Mouse (Mus musculus) gastrocnemius, postnatal 25 days (tissue): ENCODE results near the gene Pla2g4f. TPM values are rescaled to one million over a fixed set of nuclear protein-coding genes. Genes with fewer than 3 reads are reported as not detected.

Source experiments
- DNase-seq: peaks from one replicate; pipeline ENCODE4 v3.0.0; 2022
- long read RNA-seq, 2 experiments: library from polyadenylated mRNA; stranded (forward); transcript quantifications; one replicate each; pipeline ENCODE4 v2.0.0; 2021
- total RNA-seq, 2 experiments: library from RNA; stranded (reverse); gene quantifications; 1 replicate in 1 of 2; 2 replicates in 1 of 2; pipeline ENCODE4 v1.2.3; 2021

The Pla2g4f gene
- not detected for total RNA-seq
- long read RNA-seq, experiment 1 = 0 reads
- long read RNA-seq, experiment 2 = 0 reads

DNA sequence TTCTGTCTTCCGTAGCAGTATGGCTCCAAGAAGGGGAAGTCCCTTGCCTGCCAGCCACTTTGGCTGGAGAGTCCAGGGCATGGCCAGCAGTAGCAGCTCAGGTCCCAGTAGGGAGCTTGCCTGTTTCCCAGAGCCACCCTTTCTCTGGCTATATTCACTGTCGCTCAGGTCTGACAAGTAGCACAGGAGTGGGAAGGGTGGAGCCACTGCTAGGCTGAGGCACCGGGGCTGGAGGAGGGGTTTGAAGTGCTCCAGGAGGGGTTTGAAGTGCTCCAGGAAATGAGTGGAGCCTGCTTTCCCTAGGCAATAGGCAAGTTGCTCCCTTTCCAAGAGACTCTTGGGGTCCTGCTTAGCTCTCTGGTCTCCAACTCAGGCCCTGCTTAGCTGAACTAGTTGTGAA is at the start of gene Pla2g4f:
Pla2g4f (minus strand) TSS at position 190 of the 400 bp plus-strand sequence.
- no peak for DNase-seq

DNA sequence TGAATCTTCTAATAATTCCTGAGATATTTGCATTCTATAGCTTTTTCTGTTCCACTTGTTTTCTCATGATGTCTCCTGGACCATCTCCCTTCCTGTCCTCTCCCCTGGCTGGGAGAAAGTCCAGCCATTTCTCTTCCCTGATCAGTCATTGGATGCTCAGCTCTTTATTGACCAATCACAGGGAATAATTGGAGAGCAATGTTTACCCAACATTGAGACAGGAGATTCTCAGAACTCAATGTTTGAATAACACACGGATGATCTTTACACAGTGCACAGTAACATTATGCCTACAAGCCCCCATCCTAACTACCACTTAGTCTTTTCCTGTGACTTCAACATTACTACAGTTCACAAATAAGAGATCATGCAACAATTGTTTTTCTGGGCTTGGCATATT is 46.5 kb upstream of the Pla2g4f start:
- DNase-seq = no peak

DNA sequence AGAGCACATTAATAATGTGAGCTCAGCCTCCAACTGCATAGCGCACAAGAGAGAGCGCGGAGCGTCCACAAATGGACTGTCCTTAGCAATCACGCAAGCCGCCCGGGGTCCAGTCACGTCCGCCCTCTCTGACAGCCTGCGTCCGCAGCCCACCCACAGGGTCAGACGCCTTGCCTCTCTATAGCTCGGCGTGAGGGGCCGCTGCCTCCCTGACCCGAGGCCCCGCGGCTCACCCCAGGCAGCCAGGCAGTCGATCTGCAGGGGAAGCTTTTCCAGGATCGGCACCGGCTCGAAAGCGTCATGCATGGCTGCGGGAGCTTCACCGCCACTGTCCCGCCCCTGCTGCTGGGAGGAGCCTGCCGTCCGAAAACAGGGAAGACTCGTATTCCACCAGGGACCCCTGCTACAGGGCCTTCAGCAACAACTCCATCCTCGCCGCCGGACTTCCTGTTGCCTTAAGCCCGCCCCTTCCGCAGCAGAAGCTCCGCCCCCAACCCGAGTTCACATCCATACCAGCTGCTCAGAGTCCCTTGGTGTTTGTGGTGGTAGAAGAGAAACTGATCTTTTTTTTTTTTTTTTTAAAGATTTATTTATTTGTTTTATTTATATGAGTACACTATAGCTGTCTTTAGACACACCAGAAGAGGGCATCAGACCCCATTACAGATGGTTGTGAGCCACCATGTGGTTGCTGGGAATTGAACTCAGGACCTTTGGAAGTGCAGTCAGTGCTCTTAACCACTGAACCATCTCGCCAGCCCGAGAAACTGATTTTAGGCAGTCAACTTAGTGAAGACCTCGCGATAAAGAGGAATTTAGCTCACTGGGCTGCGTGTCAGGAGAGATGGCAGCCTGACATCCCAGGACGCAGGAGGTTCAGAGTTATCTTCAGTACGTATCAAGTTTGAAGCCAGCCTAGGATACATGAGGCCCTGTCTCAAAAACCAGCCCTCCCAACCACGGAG is 39.0 kb upstream of the Pla2g4f start, which contains the start of gene Vps39:
Vps39 (minus strand) TSS at position 456 of the 965 bp plus-strand sequence.
- DNase-seq = peak; percentile 84

DNA sequence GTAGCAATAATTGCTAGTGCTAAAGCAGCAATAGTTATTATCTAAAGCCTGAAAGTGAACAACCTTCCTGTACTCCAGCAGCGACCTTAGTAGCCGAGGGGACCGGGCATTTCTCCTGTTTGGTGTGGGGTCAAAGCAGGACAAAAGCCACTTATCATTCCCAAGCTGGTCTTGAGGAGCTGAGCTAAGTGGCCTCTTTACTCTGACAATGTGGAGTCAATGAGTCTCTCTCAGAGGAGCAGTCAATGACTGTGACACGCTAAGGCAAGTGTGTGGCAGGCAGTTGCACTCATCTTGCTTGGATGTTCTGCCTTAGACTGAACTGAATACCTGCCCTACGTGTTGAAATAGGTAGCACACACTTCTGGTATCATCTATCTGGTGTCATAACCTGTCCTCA is 37.4 kb upstream of the Pla2g4f start:
- no peak for DNase-seq

DNA sequence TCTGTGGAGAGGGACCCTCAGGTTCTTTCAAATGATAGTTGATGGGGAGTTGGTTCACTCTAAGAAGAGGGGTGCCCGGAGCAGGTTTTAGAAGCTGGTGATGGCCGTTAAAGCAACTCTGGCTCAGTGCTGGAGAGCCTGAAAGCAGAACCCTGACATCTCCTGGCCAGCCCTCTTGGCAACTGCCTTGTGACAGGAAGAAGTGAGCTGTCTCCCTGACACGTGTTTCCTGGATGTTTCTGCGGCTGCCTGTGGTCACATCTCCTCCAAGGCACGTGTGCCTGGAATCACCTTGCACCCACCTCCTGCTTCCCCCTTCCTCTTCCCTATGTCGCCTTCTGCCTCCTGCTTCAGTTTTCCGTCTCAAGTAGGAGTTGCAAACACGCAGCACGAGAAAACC is 34.2 kb upstream of the Pla2g4f start:
- DNase-seq = no peak

DNA sequence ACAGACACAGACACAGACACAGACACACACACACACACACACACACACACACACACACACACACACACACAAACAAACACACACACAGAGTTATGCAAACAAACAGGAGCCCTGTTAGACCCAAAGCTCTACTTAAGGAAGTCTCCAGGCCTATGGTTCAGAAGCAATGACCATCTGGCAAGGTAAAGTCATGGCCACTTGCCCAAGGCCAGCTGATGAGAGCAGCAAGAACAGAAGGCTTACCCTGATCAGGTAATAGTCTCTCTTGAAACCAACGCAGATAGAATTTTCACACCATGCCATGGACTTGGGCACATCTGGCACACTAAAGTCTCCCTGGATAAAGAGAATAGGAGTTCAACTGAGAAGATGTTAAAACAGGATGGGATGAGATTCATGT is 27.8 kb upstream of the Pla2g4f start:
- no peak for DNase-seq

DNA sequence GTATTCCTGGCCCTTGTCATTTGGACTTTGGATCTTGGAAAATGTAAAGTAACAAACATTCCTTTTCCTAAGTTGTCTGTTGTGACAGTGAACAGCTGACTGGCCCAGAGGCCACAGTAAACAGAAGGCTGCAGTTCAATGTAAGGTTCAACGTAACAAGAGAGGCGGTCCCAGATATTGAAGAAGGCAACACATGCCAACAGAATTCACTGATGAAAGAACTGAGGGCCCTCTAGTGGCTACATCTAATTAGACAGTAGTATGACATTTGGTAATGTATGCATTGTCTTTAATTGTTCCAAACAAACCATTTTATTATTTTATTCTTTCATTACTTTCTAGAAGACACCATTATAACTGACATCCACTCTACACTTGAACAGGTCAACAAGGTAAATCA is 23.9 kb upstream of the Pla2g4f start:
- no peak for DNase-seq

DNA sequence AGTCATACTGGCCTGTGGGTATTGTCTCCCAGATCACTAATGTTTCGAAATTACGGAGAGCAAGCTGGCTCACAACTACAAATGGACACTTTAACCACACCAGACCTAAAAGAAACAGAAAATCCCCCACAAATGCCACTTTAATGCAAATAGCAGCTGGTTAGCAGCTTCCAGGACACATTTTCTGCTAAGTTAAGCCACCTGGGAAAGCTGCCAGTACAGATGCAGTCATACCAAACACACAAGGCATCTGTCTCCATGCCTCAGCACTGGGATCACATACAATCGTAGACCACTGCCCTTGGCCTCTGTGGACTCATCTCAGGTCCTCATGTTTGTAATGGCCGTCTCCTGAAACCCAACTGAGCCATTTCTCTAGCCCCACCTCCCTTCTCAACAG is 17.6 kb upstream of the Pla2g4f start:
- DNase-seq = no peak

DNA sequence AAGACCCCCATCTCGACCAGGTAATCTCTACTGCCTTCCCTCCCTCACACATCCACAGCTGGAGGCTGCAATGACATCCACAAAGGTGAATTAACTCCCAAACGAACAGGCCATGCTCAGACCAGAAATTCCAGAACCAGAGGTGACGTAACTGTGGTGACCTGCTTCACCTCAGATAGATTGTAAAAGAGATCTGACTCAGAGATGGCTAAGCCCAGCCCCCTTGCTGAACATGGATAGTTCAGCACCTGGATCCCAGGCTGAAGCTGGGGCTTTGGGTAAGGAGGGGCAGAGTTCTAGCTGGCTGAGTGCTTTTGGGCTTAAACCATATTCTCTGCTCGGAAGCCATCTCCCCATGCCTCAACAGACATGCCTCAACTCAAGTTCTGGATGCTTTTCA is 1.1 kb upstream of the Pla2g4f start:
- no peak for DNase-seq

DNA sequence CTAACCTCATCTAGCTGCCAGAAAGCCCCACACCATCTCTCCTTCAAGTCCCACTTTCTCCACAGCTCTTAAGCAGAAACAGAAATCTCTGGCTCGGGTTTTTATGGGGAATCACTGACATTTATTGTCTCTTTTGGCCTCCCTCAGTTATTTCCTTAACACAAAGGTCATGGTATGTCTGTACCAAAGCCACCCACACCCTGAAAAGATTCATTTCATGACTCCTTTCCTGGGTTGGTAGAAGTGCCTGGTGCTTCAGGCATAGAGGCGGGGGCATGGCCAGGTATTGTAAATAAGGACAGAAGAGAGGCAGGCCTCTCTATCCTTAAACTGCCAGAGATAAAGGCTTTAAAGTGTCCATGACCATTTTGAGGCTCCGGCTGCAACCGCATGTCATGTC is 522 bp upstream of the Pla2g4f start:
- DNase-seq = no peak

DNA sequence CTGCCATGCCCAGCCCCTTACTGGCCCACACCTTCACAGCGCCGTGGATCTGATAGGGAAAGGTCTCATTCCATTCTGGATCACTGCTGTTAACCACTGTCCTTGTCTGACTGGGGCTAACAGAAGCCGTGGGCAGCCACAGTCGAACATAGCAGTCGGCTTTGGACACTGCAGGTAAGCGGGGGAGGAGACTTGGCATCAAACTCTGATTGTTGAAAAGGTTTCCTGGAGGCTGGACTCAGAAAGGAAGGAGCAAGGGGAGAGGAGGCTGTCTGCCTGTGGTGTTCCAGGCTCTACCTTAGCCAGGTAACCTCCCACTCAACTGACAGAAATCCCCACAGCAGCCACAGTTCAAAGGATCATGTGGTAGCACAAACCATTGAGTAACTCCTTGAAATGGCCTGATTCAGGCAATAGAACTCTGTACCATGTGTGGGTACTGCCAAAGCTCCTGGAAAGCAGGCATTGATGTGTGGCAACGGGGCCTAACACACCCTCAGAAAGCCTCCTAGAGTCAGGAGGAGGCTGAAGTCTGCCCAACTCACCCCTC is 1.6 kb downstream of the Pla2g4f start:
- DNase-seq = no peak

DNA sequence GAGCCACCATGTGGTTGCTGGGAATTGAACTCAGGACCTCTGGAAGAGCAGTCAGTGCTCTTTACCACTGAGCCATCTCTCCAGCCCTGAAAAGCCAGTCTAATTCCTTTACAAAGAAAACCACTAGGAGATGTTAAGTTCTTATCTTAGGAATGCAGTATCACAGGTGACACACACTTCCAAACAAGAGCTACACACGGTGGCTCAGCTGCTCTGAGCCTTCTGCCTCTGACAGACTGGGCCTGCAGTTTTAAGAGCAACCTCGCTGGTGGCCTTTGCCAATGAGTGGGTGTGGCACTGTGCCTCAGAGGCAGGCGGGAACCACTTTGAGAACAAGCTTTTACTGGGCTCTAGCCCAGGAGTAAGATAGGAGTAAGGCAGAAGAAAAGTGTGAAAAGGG is 9.9 kb downstream of the Pla2g4f start:
- no peak for DNase-seq

DNA sequence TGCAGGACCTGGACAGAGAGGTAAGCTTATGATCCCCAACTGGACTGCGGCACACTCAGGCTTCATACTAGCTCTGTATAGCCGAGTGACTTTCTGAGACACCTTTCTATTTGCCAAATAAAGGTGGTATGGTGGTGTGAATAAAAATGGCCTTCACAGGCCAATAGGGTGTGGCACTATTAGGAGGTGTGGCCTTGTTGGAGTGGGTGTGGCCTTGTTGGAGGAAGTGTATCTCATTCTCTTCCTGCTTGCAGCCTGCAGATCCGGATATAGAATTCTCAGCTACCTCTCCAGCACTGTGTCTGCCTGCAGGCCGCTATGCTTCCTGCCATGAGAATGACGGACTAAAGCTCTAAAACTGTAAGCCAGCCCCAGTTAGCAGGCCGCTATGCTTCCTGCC is 12.9 kb downstream of the Pla2g4f start:
- no peak for DNase-seq

DNA sequence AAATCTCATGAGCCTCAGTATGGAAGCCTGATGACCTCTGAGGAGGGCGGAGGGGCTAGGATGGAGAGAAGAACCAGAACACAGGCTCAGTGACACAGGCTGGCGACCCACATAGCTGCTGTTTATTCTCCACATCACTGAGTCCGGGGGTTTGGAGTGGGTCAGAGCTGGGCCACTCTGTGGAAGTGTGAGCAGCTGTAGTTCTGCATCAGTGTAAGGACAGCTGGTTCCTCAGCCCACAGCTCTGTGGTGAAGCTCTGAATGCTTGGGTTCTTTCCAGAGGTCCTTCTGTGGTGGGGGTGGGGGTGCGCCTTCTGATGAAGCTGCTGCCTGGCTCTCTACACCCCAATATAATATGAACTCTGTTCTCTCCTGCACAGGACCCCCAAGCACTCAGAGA is 14.1 kb downstream of the Pla2g4f start:
- no peak for DNase-seq

DNA sequence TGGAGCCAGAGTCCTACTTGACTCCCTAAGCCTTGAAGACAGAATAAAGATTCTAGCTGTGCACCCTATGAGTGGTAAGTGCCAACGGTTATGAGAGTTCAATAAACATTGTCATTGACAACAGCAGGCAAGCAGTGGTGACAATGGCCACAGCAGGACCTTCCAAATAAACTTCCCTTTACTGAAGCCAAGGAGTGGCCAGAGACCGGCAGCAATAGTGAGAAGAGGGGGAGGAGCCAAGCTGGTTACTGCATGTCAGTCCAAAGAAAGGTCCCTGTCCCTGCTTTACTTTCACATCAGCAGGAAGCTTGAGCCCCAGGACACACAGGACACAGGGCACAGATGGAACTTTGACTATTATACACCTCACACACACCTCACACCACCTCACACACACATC is 17.8 kb downstream of the Pla2g4f start:
- DNase-seq = no peak

DNA sequence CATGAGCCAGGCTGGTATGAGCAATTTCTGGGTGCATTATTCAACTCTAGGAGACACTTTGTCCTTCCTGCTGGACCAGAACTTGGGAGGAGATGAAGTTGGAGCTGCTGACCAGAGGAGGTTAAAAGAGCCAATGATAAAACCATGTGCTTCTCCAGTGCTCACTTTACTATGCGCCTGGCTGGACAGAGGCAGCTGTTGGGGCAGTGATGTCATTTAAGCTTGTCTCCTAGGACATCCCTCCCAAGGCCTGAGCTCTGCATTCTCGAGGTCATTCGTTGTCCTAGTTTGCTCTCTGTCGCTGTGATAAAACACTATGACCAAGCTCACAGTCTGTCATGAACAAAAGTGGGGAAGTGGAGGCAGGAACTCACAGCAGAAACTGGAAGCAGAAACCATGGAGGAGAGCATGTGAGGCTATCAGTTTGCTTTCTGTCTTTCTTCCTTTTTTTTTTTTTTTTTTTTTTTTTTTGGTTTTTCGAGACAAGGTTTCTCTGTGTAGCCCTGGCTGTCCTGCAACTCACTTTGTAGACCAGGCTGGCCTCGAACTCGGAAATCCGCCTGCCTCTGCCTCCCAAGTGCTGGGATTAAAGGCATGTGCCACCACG is 22.4 kb downstream of the Pla2g4f start:
- DNase-seq = no peak

DNA sequence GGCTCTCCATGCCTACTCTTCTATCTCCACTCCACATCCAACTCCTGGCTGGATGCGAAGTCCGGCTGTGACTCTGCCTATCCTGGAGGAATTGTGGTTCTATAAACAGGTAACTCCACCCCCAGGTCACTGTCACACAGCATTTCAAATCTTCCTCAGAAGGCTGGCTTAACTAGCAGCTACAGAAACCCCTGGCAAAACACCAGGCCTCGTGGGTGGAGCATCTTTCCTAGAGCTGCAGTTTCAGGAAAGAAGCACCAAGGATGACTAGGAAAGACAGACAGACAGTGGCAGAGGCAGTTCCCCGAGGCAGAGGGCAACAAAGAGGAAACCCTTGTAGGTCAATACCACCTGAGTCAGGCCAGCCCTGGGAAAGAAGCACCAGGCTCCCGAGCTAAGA is 25.0 kb downstream of the Pla2g4f start, which contains the start of gene Pla2g4d:
Pla2g4d (minus strand) TSS at position 203 of the 400 bp plus-strand sequence.
- no peak for DNase-seq

DNA sequence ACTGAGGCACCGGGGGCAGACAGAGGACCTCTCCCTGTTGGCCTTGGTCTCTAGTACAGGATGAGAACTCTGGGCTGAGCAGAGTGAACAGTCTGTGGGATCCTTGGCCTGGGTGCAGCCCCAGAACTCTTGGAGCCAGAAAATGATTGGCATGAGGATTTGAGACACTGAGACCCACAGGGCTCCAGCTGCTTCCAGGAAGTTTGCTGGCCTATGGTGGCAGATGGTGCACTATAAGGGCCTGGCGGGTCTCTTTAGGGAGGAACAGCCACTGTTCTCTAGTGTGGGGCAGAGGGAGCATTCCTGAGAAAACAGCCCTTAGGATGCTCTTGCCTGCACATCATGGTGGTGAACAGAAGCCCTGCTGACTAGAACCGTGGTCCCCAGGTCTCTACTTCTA is 25.6 kb downstream of the Pla2g4f start:
- DNase-seq = no peak

DNA sequence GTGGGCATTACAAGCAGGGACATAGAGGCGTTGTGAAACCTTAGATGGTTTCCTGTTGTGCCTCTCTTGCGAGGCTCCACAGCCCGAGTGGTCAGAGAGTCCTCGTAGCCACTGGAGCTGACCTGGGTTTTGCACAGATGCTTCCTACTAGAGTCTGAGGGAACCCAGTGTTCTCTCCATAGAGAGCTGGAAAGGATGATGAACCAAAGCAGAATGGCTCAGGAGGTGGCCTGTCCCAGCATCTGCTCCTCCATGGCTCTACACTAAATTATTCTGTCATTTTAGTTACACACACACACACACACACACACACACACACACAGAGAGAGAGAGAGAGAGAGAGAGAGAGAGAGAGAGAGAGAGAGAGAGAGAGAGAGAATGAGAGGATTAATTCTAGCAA is 28.3 kb downstream of the Pla2g4f start:
- DNase-seq = no peak

DNA sequence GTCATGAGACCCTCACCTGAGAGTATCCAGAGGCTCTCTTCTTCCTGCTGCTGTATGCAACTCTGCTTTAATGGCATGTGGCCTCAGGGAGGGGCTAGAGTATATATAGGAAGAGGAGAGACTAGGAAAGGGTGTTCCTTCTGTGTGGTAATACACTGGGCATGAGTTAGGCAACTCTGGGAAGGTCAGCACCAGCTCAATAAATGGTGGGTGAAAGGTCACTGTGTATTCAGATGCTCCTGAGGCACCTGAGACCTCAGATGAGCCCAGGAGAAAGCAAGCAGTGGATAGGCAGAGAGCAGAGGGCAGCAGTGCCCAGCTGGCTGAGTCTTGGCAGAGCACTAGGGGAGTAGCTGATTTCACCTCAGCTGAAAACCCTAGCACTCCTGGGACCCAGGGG is 29.3 kb downstream of the Pla2g4f start:
- DNase-seq = no peak

DNA sequence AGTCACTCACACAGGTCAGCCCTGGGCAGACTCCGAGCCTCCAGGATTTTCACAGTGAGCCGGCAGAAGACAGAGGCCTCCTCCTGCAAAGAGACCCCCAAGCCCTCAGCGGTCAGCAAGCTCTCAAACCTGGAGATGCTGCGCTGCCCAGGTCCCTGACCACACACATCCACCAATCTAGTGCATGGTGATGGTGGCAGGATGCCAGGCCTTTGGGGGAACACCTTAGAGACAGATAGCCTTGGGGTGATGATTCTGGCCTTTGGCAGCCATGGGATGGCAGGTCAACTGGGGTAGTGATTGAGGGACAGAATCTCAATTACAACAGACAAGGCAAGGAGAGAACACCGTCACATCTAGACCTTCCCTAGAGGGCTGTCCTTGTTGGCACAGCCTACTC is 29.9 kb downstream of the Pla2g4f start:
- DNase-seq = no peak

DNA sequence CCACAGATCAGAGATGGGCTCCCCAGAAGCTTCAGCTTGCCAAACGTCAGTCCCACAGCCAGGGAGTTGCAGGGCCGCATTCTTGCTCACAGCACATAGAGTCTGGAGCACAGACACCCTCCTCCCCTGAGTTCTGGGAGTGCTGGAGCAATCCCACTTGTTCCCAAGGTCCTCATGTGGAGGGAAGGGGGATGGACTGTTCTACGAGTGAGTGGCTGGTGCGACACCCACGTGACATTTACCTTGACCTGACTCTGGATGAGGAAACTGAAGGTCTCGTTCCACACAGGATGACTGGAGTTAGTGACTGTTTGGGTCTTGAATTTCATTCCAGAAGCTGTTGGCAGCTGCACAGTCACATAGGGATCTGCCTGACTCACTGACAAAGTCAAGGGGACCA is 30.4 kb downstream of the Pla2g4f start:
- DNase-seq = no peak

DNA sequence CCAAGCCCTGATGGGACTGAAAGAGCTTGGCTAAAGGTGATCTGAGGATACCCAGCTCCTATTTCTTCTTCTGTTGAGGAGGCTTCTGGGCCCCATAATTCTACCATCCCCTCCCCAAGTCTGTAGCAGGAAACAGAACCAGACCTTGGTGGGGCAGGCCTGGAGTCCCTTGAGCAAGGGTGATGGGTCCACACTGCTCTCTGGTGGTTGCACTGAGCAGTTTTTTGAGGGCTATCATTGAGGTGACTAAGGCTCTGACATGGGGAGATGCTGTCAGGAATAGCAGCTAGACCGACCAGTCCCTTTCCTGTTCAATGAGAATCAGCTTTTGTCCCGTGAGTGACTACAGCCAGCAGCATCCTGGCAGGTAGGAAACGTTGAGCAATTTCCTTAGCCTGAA is 32.7 kb downstream of the Pla2g4f start:
- no peak for DNase-seq
